Mouse (Mus musculus) bone marrow macrophage, adult 2 months (primary cell): ENCODE measurements around the gene P2ry13.

Source experiments
- CTCF ChIP-seq: IDR thresholded peaks from 2 replicates; pipeline ENCODE4 v1.5.1; 2012; ENCODE audit warnings: low read depth, mild to moderate bottlenecking, low read length, moderate library complexity
- POLR2A ChIP-seq: IDR thresholded peaks from 2 replicates; pipeline ENCODE4 v1.6.1; 2012; ENCODE audit warnings: mild to moderate bottlenecking, low read depth, low read length, borderline replicate concordance

GRCm38 (mm10) chr3:59203802-59204520 is 6.7 kb downstream of the P2ry13 start:
- TF ChIP-seq POLR2A: no peak
- no peak for TF ChIP-seq CTCF
